Mouse (Mus musculus): Measurements from ENCODE around the gene Naa80.
A peak's percentile ranks its signal among the peaks of the same experiment; 100 is the strongest.

Gene Naa80

DNA sequence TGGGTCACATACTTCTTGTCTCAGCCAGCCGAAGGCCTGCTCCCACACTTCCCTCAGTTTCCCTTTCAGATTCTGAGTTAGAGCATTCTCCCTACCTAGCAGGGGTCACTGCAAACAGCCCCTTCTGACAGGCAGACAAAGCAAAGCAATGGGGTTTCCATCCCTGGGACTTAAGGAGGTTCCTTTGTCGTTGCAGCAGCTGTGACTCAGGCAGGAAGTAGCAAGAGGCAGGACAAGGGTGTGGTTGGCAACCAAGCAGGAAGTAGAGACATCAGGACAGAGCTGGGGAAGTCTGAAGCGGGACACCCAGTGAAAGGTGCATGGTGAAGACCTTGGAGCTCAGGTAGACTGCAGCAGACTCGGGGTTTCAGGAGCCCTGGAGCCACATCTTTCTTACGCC, 45.9 kb downstream of the Naa80 start:
- peak in 1 of 2 experiments; percentile 73 for DNase-seq

DNA sequence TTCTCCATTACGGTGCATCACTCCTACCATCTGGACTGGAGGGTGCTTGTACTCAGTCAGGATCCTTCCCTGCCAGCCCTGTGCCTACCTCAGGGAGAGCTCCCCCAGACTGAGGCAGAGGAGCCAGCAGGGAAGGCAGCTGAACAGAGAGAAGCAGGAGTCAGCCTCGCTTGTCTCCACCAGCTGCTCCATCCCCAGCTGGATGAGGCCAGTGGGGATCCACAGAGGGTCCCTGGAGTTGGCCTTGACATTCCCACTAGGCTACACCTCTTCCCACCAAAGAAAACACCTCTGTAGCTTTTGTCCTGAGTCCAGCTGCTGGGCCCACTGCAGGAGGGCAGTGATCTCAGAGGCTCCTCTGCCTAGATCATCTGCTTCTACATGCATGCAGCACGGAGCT, 46.3 kb downstream of the Naa80 start:
- no peak for DNase-seq

DNA sequence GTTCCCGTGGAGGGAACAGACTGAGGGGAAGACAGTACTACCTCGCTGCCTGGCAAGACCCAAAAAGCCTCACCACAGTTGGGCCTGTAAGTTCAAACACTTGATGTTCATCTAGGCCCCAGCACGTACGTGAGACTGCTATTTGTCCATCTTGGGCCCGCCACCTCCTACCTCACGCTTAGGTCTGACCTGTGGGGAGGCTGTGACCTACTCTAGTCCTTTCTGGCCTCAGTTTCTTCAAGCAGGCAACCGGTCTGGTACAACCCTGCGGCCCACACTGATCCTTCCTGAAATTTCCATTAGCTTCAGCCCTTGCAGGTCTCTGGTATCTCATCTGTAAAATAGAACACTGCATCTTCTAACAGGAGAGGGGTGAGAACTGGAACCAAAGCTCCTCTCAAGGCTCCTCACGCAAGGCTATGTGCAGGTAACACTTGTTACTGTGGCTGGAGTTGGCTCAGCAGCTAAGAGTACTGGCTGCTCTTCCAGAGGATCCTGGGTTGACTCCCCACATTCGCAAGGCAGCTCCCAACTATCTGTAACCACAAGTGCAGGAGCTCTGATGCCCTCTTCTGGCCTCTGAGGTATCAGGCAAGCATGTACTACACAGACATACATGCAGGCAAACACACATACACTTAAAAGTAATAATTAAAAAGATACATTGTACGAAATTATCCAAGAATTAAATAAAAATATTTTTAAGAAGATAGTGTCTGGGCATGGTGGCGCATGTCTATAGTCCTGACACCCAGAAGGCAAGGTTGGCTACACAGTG, 46.9 kb downstream of the Naa80 start:
- DNase-seq = no peak

DNA sequence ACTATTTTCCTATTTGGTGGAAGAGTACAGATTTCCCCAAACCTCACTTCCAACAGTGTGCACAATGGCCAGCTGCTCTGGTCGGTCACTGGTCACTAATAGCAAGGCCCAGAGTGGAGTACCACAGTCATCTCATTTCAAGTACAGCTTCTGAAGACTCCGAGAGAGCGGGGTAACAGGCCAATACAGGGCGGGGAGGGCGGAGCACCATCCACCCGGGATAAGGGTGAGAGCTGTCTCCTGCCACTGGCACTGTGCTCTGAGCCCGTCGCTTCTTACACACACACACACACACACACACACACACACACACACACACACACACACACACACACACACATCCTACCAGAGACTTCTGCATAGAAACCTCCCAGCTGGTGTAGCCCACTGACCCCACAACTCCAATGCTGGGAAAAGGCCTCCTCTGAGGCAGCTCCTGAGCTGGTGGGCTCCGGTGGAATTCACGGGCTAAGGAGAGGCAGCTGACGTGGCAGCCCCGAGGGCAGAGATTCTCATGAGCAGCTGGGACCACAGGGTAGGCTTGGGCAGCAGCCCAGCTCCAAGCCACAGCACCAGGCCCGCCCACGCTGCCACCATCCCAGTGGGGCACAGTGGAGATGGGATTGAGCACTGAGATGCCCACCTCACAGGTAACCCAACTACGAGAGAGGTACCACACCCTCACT, 47.6 kb downstream of the Naa80 start:
- no peak for DNase-seq

DNA sequence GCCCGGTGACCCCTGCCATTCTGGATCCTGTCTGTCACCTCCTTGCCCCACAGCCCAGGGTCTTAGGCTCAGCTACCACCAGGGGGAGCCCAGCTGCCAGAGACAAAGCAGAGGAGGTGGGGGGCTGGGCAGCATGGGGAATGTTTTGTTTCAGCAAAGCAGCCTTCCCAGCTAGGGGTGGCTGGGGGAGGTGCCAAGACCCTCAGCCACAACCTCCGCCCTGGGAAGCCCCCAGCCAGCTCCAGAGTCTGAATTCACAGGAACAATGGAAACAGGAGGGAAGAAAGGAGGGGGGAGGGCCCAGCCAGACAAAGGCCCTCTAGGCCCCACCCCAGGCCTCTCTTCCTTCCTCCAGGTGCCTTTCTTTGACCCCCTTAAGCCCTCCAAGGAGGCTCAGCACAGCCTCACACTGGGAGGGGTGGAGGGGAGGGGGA, 48.2 kb downstream of the Naa80 start:
- DNase-seq = peak; percentile 79 to 89

DNA sequence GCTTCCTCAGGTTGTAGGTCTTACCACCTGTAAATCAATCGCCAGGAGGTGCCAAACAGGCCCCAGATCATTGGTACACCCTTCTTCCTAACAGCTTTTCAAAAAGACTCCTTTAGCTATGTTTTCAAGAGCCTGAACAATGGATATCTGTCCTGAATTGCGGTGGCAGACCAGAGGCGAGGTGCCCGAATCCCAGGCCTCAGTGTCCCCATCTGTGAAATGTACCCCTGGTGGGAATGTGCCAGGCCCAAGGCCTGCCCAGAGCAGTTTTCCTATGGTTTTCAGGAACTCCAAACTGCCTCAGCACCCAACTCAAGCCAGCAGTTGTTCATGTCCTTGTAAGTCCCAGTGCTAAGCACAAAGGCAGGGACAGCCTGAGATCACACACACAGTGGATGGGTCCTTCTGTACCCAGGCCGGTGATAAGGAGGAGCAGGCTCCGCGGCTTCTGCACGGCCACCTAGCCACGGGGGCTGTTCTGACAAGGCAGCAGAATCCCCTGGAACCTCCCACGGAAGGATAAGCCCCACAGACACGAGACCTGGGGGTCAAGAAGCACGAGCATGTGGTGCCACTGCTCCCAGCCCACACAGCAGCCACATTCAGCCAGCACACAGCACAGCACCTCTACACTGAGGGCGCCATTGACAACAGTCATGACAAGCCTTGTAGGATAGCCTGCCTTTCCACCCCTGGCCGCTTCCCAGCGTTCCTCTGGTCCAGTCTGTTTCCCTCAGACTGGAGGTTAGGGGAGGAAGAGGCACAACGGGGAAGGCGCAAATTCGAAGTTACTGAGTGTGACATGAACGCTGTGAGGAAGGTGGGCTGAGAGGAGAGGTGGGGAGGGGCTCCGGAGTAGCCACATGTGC, 48.9 kb downstream of the Naa80 start:
- DNase-seq = no peak

DNA sequence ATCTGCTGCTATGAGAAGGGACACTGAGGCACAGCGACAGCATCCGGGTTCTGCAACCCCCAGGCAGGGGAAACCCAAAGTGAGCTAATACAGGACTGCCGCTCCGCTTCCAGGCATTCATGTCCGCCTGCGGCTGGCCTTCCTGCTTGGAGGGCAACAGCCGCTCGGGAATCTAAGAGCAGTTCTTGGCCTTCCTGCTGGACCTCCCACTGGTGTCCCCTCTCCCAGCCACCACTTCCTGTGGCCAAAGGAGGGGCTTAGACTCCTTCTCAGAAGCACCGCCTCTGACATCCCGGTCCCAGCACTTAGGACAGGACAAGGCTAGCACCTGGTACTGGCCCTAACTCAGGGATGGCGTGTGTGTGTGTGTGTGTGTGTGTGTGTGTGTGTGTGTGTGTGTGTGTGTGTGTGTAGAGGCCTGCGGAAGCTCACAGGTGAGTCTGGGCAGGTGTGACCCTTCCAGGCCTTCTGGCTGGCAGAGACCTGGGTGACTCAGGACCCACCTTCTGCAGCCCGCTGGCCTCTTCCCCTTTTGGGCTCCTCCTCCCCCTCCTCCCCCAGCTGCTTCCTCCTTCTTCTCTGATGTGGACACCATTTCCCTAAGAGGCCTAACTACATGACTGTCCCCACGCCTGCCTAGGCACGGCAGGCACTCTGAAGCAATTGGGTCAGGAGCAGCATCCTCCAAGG, 50.2 kb downstream of the Naa80 start:
- no peak for DNase-seq

DNA sequence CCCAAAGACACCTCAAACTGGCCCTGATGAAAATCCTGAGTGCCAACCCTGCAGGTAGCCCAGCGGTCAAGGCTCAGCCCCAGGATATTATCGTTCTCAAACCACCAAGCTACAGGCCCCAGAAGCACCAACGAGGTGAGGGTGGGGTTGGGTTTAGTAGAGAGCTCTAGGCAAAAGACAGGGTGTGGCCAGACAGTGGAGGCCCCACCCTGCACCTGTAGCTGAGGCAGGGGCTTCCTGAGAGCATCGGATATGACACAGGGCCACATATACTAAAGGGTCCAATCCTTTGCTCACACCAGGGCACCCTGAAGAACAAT, 50.7 kb downstream of the Naa80 start:
- DNase-seq = no peak

DNA sequence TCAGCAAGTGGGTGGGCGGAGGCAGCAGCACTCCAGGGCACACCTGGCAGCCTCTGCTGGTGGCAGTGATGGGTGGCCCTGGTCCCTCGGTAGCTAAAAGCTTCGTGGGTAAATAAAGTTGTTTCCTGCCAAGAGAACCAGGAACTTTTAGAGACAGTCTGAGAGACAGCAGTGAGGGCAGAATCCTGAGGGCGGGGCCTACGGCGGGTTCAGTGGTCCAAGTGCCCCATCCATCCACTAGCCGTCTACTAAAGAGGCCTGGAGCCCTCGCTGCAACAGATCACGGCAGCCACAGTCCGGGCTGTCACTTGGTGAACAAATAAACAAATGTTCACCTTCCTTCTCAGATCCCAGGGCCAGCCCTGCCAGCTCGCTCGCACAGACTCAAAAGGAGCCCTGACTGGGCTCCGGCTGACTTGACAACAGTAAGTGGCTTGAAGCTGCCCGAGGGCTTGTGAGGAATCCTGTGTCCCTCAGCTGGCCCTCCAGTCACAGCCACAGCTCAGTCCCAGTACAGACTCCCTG, 51.3 kb downstream of the Naa80 start:
- peak; percentile 56 to 64 for DNase-seq

DNA sequence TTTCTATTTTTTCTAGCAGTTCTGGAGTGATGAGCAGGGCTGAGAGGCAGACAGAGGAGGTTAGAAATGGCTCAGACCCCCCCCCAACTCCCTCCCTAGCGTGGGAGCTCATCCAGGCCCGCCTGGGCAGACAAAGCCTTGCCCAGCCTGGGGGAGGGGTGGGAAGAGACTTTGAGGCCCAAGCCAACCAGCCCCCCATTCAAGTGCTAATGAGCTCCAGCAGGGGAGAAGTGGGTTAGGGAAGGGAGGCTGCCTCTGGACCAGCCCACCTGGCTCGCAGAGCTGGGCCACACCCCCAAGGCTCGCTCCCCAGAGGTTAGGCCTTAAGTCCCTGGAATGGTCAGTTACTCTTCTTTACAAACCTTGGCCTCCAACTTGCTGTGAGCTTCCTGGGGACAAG, 51.9 kb downstream of the Naa80 start:
- DNase-seq = no peak

DNA sequence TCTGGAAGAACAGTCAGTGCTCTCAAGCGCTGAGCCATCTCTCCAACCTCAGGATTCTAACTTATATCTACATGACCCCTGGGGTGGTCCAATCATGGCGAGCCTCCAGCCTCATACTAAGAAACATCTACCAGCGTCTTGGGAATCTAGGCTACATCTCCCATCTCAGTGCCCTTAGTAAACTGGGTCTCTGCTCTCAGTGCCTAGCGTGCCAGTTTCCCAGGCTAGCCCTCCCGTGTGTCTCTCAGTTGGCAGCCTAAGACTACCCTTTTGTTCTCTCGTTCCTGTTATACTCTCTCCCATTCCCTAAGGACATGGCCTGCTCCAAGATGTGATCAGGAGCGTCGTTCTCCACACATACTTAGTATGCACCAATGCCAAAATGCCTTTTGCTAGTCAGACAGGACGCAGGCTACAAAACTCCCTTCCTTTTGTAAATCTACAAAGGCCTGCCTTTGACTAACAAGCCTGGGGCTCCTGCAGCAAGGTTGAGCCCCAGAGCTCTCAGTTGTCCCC, 52.7 kb downstream of the Naa80 start:
- no peak for DNase-seq

DNA sequence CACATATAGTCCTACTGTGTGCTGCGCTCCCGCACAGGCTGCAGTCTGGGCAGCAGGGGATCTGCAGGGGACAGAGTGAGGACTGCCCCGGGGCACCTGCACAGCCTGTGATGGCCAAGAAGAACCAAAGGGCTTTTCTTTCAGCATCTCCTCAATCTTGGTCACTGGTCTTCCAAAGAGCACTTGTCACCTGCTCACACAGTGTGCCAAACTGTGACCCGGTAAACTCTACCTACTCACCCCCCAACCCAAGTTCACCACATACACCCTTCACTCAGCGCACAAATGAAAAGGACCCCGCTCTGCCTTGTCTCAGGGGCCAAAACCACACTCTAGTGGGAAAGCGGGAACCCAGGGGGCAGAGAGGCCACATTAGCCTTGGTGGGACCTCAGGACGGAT, 53.2 kb downstream of the Naa80 start:
- no peak for DNase-seq

DNA sequence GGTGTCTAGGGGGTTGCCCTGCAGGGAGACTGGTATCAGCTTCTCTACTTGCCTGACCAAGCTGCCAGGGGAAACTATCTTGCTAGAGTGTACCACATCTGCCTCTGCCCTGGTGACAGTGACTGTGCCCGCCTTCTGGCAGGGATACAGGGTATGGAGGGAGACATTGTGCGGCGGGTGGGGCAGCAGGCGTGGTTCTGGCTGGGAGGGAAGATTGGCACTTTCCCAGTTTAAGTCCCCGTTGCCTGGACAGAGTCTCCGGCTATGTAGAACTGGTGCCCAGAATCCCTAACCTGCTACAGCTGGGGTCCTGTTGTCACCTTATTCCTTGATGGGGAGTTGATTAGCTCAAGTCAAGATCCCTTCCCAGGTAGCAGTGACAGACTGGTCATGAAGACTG, 53.8 kb downstream of the Naa80 start:
- DNase-seq = no peak

DNA sequence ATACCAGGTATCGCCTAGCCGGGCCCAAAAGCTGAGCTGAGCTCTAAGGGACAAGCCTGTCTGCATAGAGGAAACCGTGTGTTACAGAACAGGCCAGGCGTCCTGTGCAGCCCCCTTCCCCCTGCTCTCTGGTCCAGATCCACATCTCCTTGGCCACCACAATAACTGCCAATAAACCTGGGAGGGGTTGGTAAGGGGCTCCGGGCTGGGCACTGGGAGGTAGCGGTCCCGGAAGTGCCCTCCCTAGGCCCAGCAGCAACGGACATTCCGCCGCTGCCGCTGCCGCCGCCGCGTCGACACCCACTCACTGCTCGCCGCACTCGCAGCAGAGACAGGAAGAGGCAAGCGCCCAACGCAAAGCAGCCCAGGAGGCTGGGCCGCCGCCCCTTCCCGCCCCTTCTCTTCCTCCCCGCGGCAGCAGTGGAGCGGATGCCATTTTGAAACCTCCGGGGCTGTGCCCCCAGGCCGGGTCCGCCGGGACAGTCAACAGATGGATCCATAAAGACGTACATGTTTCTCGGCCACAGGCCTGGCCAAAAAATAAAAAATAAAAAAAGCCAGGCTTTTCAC, 54.5 kb downstream of the Naa80 start:
- DNase-seq = peak; percentile 82 to 87
